Mouse (Mus musculus) forebrain, embryonic 15.5 days (tissue): ENCODE measurements around the gene Ccdc92b. TPM values are rescaled to one million over a fixed set of nuclear protein-coding genes. Genes with fewer than 3 reads are reported as not detected.
"Not testable (repeated sequence)": the region's sequence is repeated elsewhere in the genome, so short reads cannot be mapped to it uniquely, and the experiment has no call there.

Source experiments
- ATAC-seq: fragments of 200-750 bp; cut with Nextera tagmentation; replicated peaks from 2 replicates; pipeline ENCODE4 v1.8.0; 2017; ENCODE audit warnings: mild to moderate bottlenecking, moderate TSS enrichment, moderate library complexity
- H3K27ac ChIP-seq: fragments of 300-500 bp; sonication (generic); replicated peaks from 2 replicates; pipeline ENCODE4 v1.5.1; 2015; ENCODE audit warnings: mild to moderate bottlenecking, inconsistent platforms
- H3K27me3 ChIP-seq: fragments of 300-500 bp; sonication (generic); 2 replicates; pipeline ENCODE4 v1.6.1; 2015; ENCODE audit warnings: inconsistent platforms
- H3K36me3 ChIP-seq: fragments of 300-500 bp; sonication (generic); 2 replicates; pipeline ENCODE4 v1.6.1; 2015; ENCODE audit warnings: mild to moderate bottlenecking, inconsistent platforms
- H3K4me1 ChIP-seq: fragments of 300-500 bp; sonication (generic); 2 replicates; pipeline ENCODE4 v1.6.1; 2015; ENCODE audit warnings: inconsistent platforms
- H3K4me2 ChIP-seq: fragments of 300-500 bp; sonication (generic); replicated peaks from 2 replicates; pipeline ENCODE4 v1.6.1; 2015; ENCODE audit warnings: mild to moderate bottlenecking, inconsistent platforms
- H3K4me3 ChIP-seq: fragments of 300-500 bp; sonication (generic); 2 replicates; pipeline ENCODE4 v1.5.1; 2015; ENCODE audit warnings: mild to moderate bottlenecking, inconsistent platforms
- H3K9ac ChIP-seq: fragments of 300-500 bp; sonication (generic); replicated peaks from 2 replicates; pipeline ENCODE4 v1.6.1; 2015; ENCODE audit warnings: mild to moderate bottlenecking, inconsistent platforms
- H3K9me3 ChIP-seq: fragments of 300-500 bp; sonication (generic); 2 replicates; pipeline ENCODE4 v1.6.1; 2016; ENCODE audit warnings: inconsistent platforms
- WGBS: fragments of 180-500 bp; shearing (Covaris S2); methylation state at CpG from one replicate; pipeline ENCODE4 v1.1.7; 2015; ENCODE audit warnings: mixed read lengths; 5-methylcytosine and 5-hydroxymethylcytosine counted together
- polyA plus RNA-seq: library from polyadenylated mRNA; unstranded; fragments of >200 nt; fragmentation: Nextera tagmentation; extraction: Ambion mirVana; gene quantifications from 2 replicates; pipeline ENCODE4 v1.2.1, GENCODE M21; 2015

Ccdc92b gene
- polyA plus RNA-seq: 3.1 and 3.7 TPM in 2 replicates

DNA sequence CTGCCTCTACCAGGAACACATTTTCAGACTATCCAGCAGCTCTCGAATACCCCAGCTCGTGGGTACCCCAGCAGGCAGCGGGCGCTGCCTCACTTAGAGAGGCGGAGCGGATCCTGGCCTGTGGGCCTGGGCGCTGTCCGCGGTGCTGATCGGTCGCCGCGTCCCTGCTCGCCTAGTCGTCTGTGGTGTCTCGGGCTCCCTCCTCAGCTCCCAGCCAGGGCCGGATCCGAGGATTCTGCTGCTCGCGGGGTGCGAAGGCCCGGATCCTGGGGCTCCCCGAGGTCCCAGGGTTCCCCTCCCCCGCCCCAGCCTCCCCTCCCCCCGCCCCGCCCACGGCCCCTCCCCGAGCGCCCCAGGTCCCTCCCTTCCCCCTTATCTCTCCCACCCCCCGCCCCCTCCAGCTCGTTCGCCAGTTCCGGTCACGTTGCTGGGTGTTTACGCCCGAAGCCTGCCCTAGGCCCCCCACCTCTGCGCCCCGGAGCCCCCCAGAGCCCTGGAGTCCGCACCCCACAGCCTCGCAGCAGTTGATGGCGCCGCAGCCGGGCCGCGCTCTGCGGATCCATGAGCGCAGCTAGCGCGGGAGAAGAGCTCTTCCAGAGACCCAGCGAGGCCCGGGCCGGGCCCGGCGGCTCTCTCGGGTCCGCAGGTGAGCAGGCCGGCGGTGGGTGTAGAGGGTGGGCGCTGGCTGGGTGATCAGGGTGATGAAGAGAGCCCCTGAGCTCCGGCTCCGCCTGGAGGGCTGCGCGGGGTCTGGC, at the start of gene Ccdc92b:
Gene Ccdc92b, plus strand, starts transcription at position 405 of the 755 bp plus-strand sequence.
- H3K27me3 ChIP-seq: peaks cover 31% of the 10 kb centered on the region
- H3K4me1 ChIP-seq: peaks cover 16% of the 10 kb centered on the region
- under 1% methylated on average over 46 of the region's 63 CpGs for WGBS
- ATAC-seq: peak; percentile 82
- H3K4me3 ChIP-seq: peak within 1 kb of the TSS; percentile 86
- peak within 1 kb of the TSS; percentile 82 for H3K9ac ChIP-seq
- H3K27ac ChIP-seq: 0 out of 2 replicates have a peak within 1 kb of the TSS, but pooled peaks have one; percentile 40
- peak within 1 kb of the TSS; percentile 79 for H3K4me2 ChIP-seq
- H3K9me3 ChIP-seq: no peaks in the 10 kb centered on the region
- H3K36me3 ChIP-seq: no peaks in the 10 kb centered on the region

DNA sequence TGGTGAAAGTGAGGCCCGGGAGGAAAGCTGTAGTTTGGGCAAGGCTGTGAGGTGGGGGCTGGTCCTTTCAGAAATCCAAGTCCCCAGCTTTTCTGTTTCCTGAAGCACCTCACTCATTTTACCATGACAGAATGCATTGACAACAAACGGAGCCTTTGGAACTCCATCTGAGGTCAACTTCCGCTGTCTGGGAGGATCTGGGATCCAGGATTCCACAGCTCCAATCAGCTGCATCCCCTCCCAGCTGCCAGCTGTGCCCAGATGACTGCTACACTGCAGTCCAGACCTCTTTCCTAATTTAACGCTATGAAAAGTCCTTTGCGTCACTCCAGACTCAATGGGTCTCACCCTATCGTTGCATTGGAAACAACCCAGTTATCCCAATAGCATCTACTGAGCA, 49.7 kb upstream of the Ccdc92b start:
- no peaks in the 10 kb centered on the region for H3K9me3 ChIP-seq
- WGBS: 78% methylated on average over 6 of the region's 6 CpGs
- no peak for ATAC-seq
- no peaks in the 10 kb centered on the region for H3K4me1 ChIP-seq
- H3K27ac ChIP-seq: no peak overlapping the region
- H3K4me3 ChIP-seq: no peak overlapping the region
- H3K27me3 ChIP-seq: no peaks in the 10 kb centered on the region
- no peak overlapping the region for H3K9ac ChIP-seq
- no peak overlapping the region for H3K4me2 ChIP-seq
- no peaks in the 10 kb centered on the region for H3K36me3 ChIP-seq

DNA sequence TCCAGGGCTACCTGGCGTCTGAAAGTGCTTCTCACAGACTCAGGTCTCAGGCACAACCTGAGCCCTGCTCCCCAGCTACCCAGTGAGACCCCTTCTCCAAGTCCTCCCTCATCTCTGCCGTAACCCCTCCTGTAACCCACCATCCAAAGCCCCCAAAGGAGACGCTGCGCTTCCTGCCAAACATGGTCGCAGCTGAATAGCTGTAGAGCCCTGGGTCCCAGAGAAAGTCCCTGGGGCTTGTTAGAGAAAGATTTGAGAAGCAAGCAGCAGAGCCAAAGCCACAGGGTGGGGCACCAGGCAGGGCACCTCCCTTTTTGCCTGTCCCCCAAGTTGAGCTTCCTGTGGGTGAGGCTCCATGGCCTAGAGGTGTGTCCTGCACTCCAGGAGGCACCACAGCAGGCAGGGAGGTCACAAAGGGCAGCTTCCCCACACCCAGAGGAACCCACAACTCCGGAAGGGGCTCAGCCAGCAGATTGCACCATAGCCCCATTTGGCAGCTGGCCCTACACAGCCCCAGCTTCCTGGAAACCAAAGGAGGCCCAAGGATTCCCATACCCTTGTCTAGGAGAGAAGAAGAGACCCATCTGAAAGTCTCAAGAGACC, 46.8 kb upstream of the Ccdc92b start:
- no peak overlapping the region for H3K4me3 ChIP-seq
- H3K36me3 ChIP-seq: no peaks in the 10 kb centered on the region
- 76% methylated on average over 6 of the region's 6 CpGs for WGBS
- no peak overlapping the region for H3K27ac ChIP-seq
- H3K9me3 ChIP-seq: no peaks in the 10 kb centered on the region
- no peaks in the 10 kb centered on the region for H3K27me3 ChIP-seq
- ATAC-seq: no peak
- H3K4me1 ChIP-seq: peaks cover 6% of the 10 kb centered on the region; the same call in 1 of the 2 replicates
- no peak overlapping the region for H3K4me2 ChIP-seq
- no peak overlapping the region for H3K9ac ChIP-seq

DNA sequence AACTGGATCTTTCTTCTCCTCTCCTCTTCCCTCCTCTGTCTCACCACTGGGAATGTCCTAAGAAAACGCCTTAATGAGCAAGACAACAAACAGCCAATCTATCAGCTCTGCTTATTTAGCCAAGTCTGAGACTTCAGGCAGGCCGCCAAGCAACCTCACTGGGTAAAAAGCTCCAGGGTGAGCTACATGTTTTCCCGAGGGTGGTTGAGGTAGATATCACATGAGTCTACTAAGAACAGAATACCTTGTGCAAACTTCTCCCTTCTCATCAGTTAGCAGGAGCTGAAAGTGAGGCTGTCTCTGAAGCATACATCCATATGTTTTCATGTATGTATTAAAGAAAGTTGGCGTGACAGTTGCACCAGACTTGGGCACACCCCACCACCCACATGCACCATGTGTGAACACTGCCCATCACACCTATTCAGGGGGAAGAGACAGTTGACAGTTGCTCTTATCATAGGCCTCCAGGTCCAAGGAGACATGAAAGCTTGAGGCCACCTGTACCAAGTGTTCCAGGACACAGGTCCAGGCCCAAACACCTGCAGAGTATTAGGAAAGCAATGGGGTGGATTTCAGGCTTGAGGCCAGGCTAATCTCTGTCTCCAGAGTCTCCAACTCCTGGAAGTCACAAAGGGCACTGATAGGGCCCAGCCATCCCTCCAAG, 44.5 kb upstream of the Ccdc92b start:
- peaks cover 6% of the 10 kb centered on the region; the same call in 1 of the 2 replicates for H3K4me1 ChIP-seq
- WGBS: 58% methylated on average over 4 of the region's 4 CpGs
- H3K4me2 ChIP-seq: no peak overlapping the region
- H3K9me3 ChIP-seq: no peaks in the 10 kb centered on the region
- no peak overlapping the region for H3K9ac ChIP-seq
- H3K36me3 ChIP-seq: no peaks in the 10 kb centered on the region
- H3K4me3 ChIP-seq: no peak overlapping the region
- no peak for ATAC-seq
- H3K27me3 ChIP-seq: no peaks in the 10 kb centered on the region
- no peak overlapping the region for H3K27ac ChIP-seq

DNA sequence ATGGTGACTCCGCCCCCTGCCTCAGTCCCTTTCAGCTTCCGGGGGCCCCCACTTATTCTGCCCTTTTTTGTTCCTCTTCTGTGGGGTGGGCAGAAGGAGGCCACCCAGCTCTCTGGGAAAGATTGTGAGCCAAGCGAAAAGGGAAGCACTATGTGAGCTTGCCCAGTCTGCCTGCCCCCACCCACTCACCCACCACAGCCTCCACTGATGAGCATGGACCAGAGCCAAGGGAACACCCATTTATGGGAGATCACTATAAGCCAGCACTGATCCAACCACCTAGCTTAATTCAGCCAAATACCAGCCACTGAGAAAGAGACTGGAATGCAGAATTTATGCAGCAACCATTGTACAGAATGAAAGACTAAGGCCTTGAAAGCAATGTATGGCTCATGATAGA, 43.5 kb upstream of the Ccdc92b start:
- ATAC-seq: no peak; the same call in 1 of the 2 replicates
- H3K36me3 ChIP-seq: no peaks in the 10 kb centered on the region
- WGBS: 45% methylated on average over 3 of the region's 3 CpGs

DNA sequence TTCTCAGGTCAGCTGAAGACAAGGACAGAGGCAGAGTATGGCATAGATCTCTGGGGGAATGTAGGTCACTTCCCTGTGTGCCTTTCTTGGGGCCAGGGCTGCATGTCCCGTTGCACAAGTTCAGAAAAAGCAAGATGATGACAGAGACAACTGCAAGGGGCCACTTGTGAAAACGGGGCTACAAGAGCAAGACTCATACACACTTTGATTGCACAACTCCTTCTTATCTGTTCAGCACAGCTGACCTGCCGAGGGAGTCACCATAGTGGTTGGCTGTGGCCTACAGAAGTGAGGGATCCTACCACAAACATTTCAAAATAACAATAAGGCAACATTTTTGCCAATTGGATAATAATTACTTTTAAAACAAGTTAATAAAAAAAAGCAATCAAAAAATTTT, 42.3 kb upstream of the Ccdc92b start:
- Histone ChIP-seq H3K27ac (no peak overlapping the region), H3K4me3 (no peak overlapping the region), H3K9ac (no peak overlapping the region), H3K36me3 (no peaks in the 10 kb centered on the region), H3K9me3 (no peaks in the 10 kb centered on the region), H3K4me1 (peaks cover 6% of the 10 kb centered on the region; the same call in 1 of the 2 replicates), H3K4me2 (no peak overlapping the region), H3K27me3 (no peaks in the 10 kb centered on the region)
- ATAC-seq: no peak
- WGBS: 75% methylated on average over 3 of the region's 3 CpGs

More for the DNA sequence above, 43.5 kb upstream of the Ccdc92b start:
- Histone ChIP-seq H3K27ac (no peak overlapping the region), H3K4me2 (no peak overlapping the region), H3K9ac (no peak overlapping the region), H3K9me3 (no peaks in the 10 kb centered on the region), H3K4me3 (no peak overlapping the region), H3K27me3 (no peaks in the 10 kb centered on the region), H3K4me1 (peaks cover 6% of the 10 kb centered on the region; the same call in 1 of the 2 replicates)

DNA sequence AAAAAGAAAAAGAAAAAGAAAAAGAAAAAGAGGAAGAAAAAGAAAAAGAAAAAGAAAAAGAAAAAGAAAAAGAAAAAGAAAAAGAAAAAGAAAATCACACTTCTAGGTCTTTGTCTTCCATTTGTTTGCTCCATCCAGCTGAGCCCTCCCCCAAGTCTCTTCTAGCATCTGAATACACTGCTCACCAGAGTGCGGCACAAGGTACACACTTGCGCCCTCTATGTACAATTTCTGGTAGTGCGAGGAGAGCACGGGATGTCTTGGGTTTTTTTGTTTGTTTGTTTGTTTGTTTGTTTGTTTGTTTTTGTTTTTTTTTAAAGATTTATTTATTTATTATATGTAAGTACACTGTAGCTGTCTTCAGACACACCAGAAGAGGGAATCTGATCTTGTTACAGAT, 38.1 kb upstream of the Ccdc92b start:
- 55% methylated on average over 4 of the region's 4 CpGs for WGBS
- H3K9me3 ChIP-seq, H3K4me2 ChIP-seq, H3K4me3 ChIP-seq, H3K27me3 ChIP-seq, H3K27ac ChIP-seq, H3K4me1 ChIP-seq, ATAC-seq, H3K9ac ChIP-seq, H3K36me3 ChIP-seq: not testable (repeated sequence)

DNA sequence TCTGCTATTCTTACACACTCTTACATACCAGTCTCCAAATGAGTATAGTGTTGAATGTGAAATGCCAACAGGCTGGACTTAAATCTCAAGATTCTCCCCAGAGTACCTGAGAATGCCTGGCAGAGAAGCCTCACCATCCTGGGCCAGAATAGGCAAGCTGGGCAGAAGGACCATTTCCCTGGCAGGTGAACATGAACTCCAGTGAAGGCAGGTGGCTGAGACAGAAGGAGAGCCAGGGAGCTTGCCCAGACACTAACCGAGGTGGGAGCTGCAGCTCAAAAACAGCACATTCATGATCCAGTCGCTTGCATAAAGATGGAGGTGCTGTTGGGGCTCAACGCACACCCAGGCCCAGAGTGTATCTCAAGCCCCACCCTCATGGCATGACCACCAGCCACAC, 36.9 kb upstream of the Ccdc92b start:
- Histone ChIP-seq H3K4me2 (no peak overlapping the region), H3K36me3 (no peaks in the 10 kb centered on the region), H3K4me1 (no peaks in the 10 kb centered on the region), H3K4me3 (no peak overlapping the region), H3K27ac (no peak overlapping the region), H3K9ac (no peak overlapping the region), H3K9me3 (no peaks in the 10 kb centered on the region), H3K27me3 (no peaks in the 10 kb centered on the region)
- 83% methylated on average over 3 of the region's 3 CpGs for WGBS
- ATAC-seq: no peak

DNA sequence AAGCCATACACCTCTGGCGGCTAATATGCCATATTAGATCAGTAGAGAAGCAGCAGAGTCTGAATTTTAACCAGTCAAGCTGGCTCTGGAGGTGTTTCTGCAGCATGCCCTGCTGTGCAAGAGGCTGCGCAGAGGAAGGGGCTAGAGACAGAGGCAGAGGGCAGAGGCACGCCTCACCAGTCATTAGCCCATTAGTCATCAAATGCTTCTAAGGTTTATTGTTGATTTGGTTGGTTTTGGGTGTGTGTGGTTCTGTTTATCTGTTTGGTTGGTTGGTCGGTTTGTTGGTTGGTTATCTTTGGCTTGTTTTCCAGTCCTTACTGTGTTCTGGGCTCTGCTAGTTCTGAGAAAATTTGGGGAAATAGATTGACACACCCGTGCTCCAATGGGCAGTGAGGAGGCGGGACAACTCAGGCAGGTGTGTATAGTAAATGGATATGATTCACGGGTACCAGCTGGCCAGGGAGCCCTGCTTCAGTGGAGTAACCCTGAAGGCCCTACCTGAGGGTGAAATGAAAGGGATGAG, 35.5 kb upstream of the Ccdc92b start:
- no peaks in the 10 kb centered on the region for H3K4me1 ChIP-seq
- H3K27ac ChIP-seq: no peak overlapping the region
- H3K36me3 ChIP-seq: no peaks in the 10 kb centered on the region
- H3K27me3 ChIP-seq: peaks cover 14% of the 10 kb centered on the region
- no peaks in the 10 kb centered on the region for H3K9me3 ChIP-seq
- no peak overlapping the region for H3K4me3 ChIP-seq
- ATAC-seq: no peak
- 74% methylated on average over 7 of the region's 7 CpGs for WGBS
- H3K9ac ChIP-seq: no peak overlapping the region
- H3K4me2 ChIP-seq: no peak overlapping the region

DNA sequence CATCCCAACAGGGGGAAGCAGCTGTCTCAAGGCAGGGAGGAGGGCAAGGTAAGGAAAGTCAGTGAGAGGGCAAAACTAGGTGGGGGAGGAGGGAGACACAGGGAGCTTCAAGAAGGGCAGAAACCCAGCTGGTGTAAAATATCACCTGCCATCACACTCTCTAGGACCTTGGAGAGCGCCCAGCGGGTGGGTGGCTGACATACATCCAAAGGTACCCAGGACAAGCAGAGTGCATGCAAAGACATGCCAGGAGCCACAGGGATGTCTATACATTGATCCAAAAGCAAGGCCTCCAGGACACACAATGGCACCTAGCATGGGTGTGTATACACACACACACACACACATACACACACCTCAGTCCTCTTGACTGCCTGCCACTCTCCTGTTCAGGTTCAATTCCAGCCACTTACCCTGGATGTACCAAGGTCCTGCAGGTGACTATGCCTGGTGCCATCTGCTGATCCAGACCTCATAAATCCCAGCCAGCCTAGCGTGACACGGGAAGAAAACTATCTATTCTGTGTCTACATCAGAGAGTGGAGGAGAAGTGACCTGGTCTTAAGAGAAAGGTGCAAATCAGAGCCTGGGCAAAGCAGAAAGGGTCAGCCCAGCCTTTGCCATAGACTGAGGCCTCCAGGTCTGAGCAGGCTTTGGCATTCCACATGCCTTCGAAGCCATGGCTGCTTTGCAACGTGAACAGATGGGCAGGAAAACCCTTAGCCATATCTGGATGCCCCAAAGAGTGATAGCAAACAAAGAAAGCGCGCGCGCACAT, 34.3 kb upstream of the Ccdc92b start:
- Histone ChIP-seq H3K27me3 (peaks cover 26% of the 10 kb centered on the region), H3K4me3 (no peak overlapping the region), H3K9ac (no peak overlapping the region), H3K4me2 (no peak overlapping the region), H3K36me3 (no peaks in the 10 kb centered on the region), H3K9me3 (no peaks in the 10 kb centered on the region), H3K4me1 (no peaks in the 10 kb centered on the region), H3K27ac (no peak overlapping the region)
- ATAC-seq: no peak
- 72% methylated on average over 10 of the region's 10 CpGs for WGBS

DNA sequence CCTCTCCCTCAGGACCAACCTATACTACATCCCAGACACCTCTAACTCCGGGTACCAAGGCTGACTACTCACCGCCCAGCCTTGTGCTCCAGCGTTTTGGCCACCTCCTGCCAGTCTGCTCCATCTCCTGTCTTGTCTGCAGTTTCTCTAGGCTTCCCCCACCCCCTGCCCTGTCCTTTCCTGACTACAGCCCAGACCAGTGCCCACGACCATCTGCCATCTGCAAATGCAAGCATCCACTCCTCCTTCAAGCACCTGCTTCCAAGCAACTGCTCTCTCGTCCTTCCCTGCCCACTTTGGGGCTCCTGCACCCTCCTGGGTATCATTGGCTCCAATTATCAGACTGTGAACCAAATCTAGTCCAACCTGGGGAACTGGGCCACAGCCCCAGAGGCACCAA, 33.0 kb upstream of the Ccdc92b start:
- H3K9ac ChIP-seq: no peak overlapping the region
- H3K27ac ChIP-seq: no peak overlapping the region
- no peak for ATAC-seq
- H3K9me3 ChIP-seq: no peaks in the 10 kb centered on the region
- WGBS: 64% methylated on average over 5 of the region's 5 CpGs
- H3K4me3 ChIP-seq: no peak overlapping the region
- peaks cover 33% of the 10 kb centered on the region for H3K27me3 ChIP-seq
- no peaks in the 10 kb centered on the region for H3K4me1 ChIP-seq
- H3K4me2 ChIP-seq: no peak overlapping the region
- H3K36me3 ChIP-seq: no peaks in the 10 kb centered on the region
